Mouse (Mus musculus) liver, adult 2 months (tissue): ENCODE results near the gene Prss2. TPM values are rescaled to one million over a fixed set of nuclear protein-coding genes. Genes with fewer than 3 reads are reported as not detected.
"Not testable (repeated sequence)": the region's sequence is repeated elsewhere in the genome, so short reads cannot be mapped to it uniquely, and the experiment has no call there.

Source experiments
- DNase-seq: peaks from one replicate; pipeline ENCODE4 v3.0.0-alpha.2; 2011; ENCODE audit warnings: low read depth, low spot score; ENCODE audit errors: extremely low read depth
- H3K27ac ChIP-seq: fragments of 200-500 bp; replicated peaks from 2 replicates; pipeline ENCODE4 v1.5.1; 2012; ENCODE audit warnings: low read depth, mild to moderate bottlenecking, control low read depth, inconsistent platforms, low read length; ENCODE audit not compliant: insufficient read depth
- H3K27me3 ChIP-seq: fragments of 200-500 bp; 2 replicates; pipeline ENCODE4 v1.6.1; 2012; ENCODE audit warnings: mild to moderate bottlenecking, moderate library complexity, low read length, inconsistent platforms; ENCODE audit not compliant: control insufficient read depth, insufficient read depth
- H3K36me3 ChIP-seq: fragments of 200-500 bp; 2 replicates; pipeline ENCODE4 v1.6.1; 2012; ENCODE audit warnings: low read length, inconsistent platforms; ENCODE audit not compliant: control insufficient read depth, insufficient read depth
- H3K4me1 ChIP-seq: fragments of 200-500 bp; 2 replicates; pipeline ENCODE4 v1.6.1; 2011; ENCODE audit warnings: low read length; ENCODE audit not compliant: control insufficient read depth, insufficient read depth
- H3K4me3 ChIP-seq: fragments of 200-500 bp; 2 replicates; pipeline ENCODE4 v1.5.1; 2011; ENCODE audit warnings: low read depth, mild to moderate bottlenecking, control low read depth, low read length, moderate library complexity; ENCODE audit not compliant: insufficient read depth
- H3K79me2 ChIP-seq: fragments of 200-500 bp; 2 replicates; pipeline ENCODE4 v1.6.1; 2012; ENCODE audit warnings: inconsistent platforms, mild to moderate bottlenecking, low read length, moderate library complexity; ENCODE audit not compliant: control insufficient read depth, insufficient read depth
- H3K9ac ChIP-seq: fragments of 200-500 bp; 2 replicates; pipeline ENCODE4 v1.6.1; 2012; ENCODE audit warnings: low read depth, mild to moderate bottlenecking, control low read depth, inconsistent platforms, low read length
- CTCF ChIP-seq: fragments of 200-500 bp; IDR thresholded peaks from 2 replicates; pipeline ENCODE4 v1.5.1; 2011; ENCODE audit warnings: low read depth, low read length, control low read depth
- POLR2A ChIP-seq: fragments of 200-500 bp; IDR thresholded peaks from 2 replicates; pipeline ENCODE4 v1.6.1; 2011; ENCODE audit warnings: low read length, control low read depth; ENCODE audit not compliant: insufficient read depth; ENCODE audit errors: extremely low read depth
- WGBS: fragments of 180-500 bp; shearing (Covaris S2); methylation state at CpG from one replicate; pipeline ENCODE4 v1.1.7; 2018; 5-methylcytosine and 5-hydroxymethylcytosine counted together
- polyA plus RNA-seq: library from polyadenylated mRNA; depleted of rRNA; stranded (reverse); fragments of >200 nt; gene quantifications from 2 replicates; pipeline ENCODE4 v1.2.3, GENCODE M21; 2012
- total RNA-seq: library from RNA; depleted of rRNA; stranded (reverse); fragments of >200 nt; gene quantifications from 2 replicates; pipeline ENCODE4 v1.2.3, GENCODE M21; 2014

The Prss2 gene
- total and polyA plus RNA-seq, 2 experiments = 0.48 to 173 TPM

- H3K9ac ChIP-seq = no peak overlapping the region
- no peaks in the 10 kb centered on the region for H3K79me2 ChIP-seq
- TF ChIP-seq CTCF (no peak), POLR2A (no peak)
- no peak overlapping the region for H3K27ac ChIP-seq
- H3K4me3 ChIP-seq = no peak overlapping the region
- no peaks in the 10 kb centered on the region for H3K27me3 ChIP-seq
- DNase-seq = no peak
- no peaks in the 10 kb centered on the region for H3K4me1 ChIP-seq
- no peaks in the 10 kb centered on the region for H3K36me3 ChIP-seq
- 73% methylated on average over 5 of the region's 5 CpGs for WGBS
These were observed 35.9 kb downstream of the Prss2 start for GRCm38 (mm10) chr6:41557468-41557867.

- Histone ChIP-seq H3K36me3 (no peaks in the 10 kb centered on the region), H3K27me3 (no peaks in the 10 kb centered on the region), H3K4me1 (no peaks in the 10 kb centered on the region), H3K4me3 (no peak overlapping the region), H3K79me2 (no peaks in the 10 kb centered on the region), H3K27ac (no peak overlapping the region), H3K9ac (no peak overlapping the region)
- 48% methylated on average over 2 of the region's 2 CpGs for WGBS
- TF ChIP-seq POLR2A (no peak), CTCF (no peak)
- no peak for DNase-seq
These were observed 36.7 kb downstream of the Prss2 start for GRCm38 (mm10) chr6:41558271-41558670.

DNA sequence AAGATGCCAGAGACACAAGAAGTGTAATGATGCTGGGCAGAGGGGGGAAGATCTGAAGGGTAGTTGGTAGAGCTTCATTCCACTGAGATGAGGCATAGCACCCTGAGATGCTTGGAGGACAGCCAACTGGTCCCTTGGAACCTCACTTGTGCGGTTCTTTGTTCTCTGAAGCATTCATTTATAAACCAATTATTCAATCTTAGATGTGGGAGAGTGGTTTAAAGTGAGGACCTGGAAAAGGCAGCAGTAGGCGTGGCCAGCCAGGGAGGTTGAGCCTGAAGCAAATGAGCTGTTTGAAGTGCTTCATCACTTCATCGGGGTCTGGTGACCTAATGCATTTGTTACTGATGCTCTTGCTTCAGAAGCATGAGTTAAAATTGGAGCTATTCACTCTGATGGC, 37.7 kb downstream of the Prss2 start:
- no peaks in the 10 kb centered on the region for H3K79me2 ChIP-seq
- no peak overlapping the region for H3K4me3 ChIP-seq
- DNase-seq = no peak
- H3K4me1 ChIP-seq = no peaks in the 10 kb centered on the region
- WGBS = 54% methylated on average over 3 of the region's 3 CpGs
- no peaks in the 10 kb centered on the region for H3K27me3 ChIP-seq
- TF ChIP-seq POLR2A = no peak
- no peak for TF ChIP-seq CTCF
- no peaks in the 10 kb centered on the region for H3K36me3 ChIP-seq
- H3K9ac ChIP-seq = no peak overlapping the region
- no peak overlapping the region for H3K27ac ChIP-seq

GRCm38 (mm10) chr6:41560273-41560672, 38.7 kb downstream of the Prss2 start:
- no peaks in the 10 kb centered on the region for H3K79me2 ChIP-seq
- WGBS = 85% methylated on average over 2 of the region's 2 CpGs
- DNase-seq = no peak
- H3K4me1 ChIP-seq = no peaks in the 10 kb centered on the region
- H3K27me3 ChIP-seq = no peaks in the 10 kb centered on the region
- no peak for TF ChIP-seq POLR2A
- TF ChIP-seq CTCF = no peak
- H3K36me3 ChIP-seq = no peaks in the 10 kb centered on the region
- H3K4me3 ChIP-seq = no peak overlapping the region
- H3K27ac ChIP-seq = no peak overlapping the region
- H3K9ac ChIP-seq = no peak overlapping the region

GRCm38 (mm10) chr6:41562598-41562997, 41.0 kb downstream of the Prss2 start:
- H3K27ac ChIP-seq = no peak overlapping the region
- 82% methylated on average over 4 of the region's 4 CpGs for WGBS
- H3K27me3 ChIP-seq = no peaks in the 10 kb centered on the region
- H3K9ac ChIP-seq = no peak overlapping the region
- no peak for TF ChIP-seq POLR2A
- no peak for TF ChIP-seq CTCF
- no peaks in the 10 kb centered on the region for H3K36me3 ChIP-seq
- H3K4me1 ChIP-seq = no peaks in the 10 kb centered on the region
- DNase-seq = no peak
- H3K79me2 ChIP-seq = no peaks in the 10 kb centered on the region
- no peak overlapping the region for H3K4me3 ChIP-seq

- H3K4me3 ChIP-seq, H3K9ac ChIP-seq, H3K36me3 ChIP-seq, H3K79me2 ChIP-seq, H3K4me1 ChIP-seq, H3K27me3 ChIP-seq, H3K27ac ChIP-seq: not testable (repeated sequence)
- WGBS = 48% methylated on average over 6 of the region's 23 CpGs
- DNase-seq = peak; percentile 8
These were observed 41.7 kb downstream of the Prss2 start for GRCm38 (mm10) chr6:41563104-41563951.
